Mouse (Mus musculus): ENCODE measurements around the gene Calm1. TPM values are rescaled to one million over a fixed set of nuclear protein-coding genes. Genes with fewer than 3 reads are reported as not detected.

Calm1 gene
- total and polyA plus RNA-seq, 3 experiments = 450 to 750 (median 627) TPM

GRCm38 (mm10) chr12:100239807-100240206 is 40.6 kb downstream of the Calm1 start:
- Histone ChIP-seq H3K27ac (ENCODE audit: insufficient read depth, low read depth) (no peak overlapping the region), H3K79me2 (replicated peaks; ENCODE audit: control insufficient read depth, extremely low read depth, insufficient read depth, poor library complexity, severe bottlenecking) (no peaks in the 10 kb centered on the region), H3K36me3 (replicated peaks in 1 of 2; ENCODE audit: control insufficient read depth in 1 of 2, insufficient read depth in 1 of 2, low read length in 1 of 2) (no peaks in the 10 kb centered on the region), H3K4me2 (ENCODE audit: insufficient read depth, low read depth, poor library complexity, severe bottlenecking) (no peak overlapping the region), H3K9me3 (replicated peaks; ENCODE audit: low read length) (no peaks in the 10 kb centered on the region), H3K4me1 (ENCODE audit: control insufficient read depth in 1 of 2, insufficient read depth in 2 of 2) (peaks cover 18 to 21% of the 10 kb centered on the region in 2 experiments), H3K27me3 (replicated peaks) (no peaks in the 10 kb centered on the region), H3K4me3 (replicated peaks in 1 of 3; ENCODE audit: low read depth in 2 of 3, low read length in 2 of 3, poor library complexity in 1 of 3) (no peak overlapping the region), H3K9ac (ENCODE audit: insufficient read depth, low read depth) (no peak overlapping the region)
- dilution Hi-C loops (cut with MboI; ENCODE audit: extremely low pct_ligation_motif_present, extremely low pct_unique_long_range_greater_than_20kb, low sequenced_read_pairs) = no loop called here
- DNase-seq (ENCODE audit: extremely low read depth) = no peak
- TF ChIP-seq MYC (IDR thresholded peaks at IDR 0.05; ENCODE audit: low read depth, low read length) (no peak), MAFK (IDR thresholded peaks at IDR 0.05; ENCODE audit: insufficient replicate concordance, low read length) (no peak), POLR2AphosphoS2 (IDR thresholded peaks at IDR 0.05; ENCODE audit: low read depth, low read length) (no peak), POLR2A (IDR thresholded peaks at IDR 0.05; ENCODE audit: low read depth, low read length) (no peak)
- in situ Hi-C loops (cut with MboI; ENCODE audit: low pct_ligation_motif_present, low pct_unique_long_range_greater_than_20kb, low sequenced_read_pairs) = no loop called here

- H3K4me2 ChIP-seq (ENCODE audit: insufficient read depth, low read depth, poor library complexity, severe bottlenecking) = no peak overlapping the region
- H3K27me3 ChIP-seq (replicated peaks) = no peaks in the 10 kb centered on the region
These were observed 42.9 kb downstream of the Calm1 start for GRCm38 (mm10) chr12:100241911-100242796.

GRCm38 (mm10) chr12:100244580-100244979 is 45.3 kb downstream of the Calm1 start:
- no peak overlapping the region for H3K4me3 ChIP-seq (replicated peaks in 1 of 3; ENCODE audit: low read depth in 2 of 3, low read length in 2 of 3, poor library complexity in 1 of 3)
- H3K9me3 ChIP-seq (replicated peaks; ENCODE audit: low read length) = no peaks in the 10 kb centered on the region
- H3K27me3 ChIP-seq (replicated peaks) = no peaks in the 10 kb centered on the region
- dilution Hi-C loops (cut with MboI; ENCODE audit: extremely low pct_ligation_motif_present, extremely low pct_unique_long_range_greater_than_20kb, low sequenced_read_pairs) = no loop called here
- TF ChIP-seq SMC3 (IDR thresholded peaks at IDR 0.05; ENCODE audit: low read depth, low read length) (no peak), ZC3H11A (IDR thresholded peaks at IDR 0.05; ENCODE audit: low read depth, low read length) (no peak), USF1 (IDR thresholded peaks at IDR 0.05; ENCODE audit: low read depth, low read length) (no peak), ZMIZ1 (IDR thresholded peaks at IDR 0.05; ENCODE audit: low read depth, low read length) (no peak), MAX (IDR thresholded peaks at IDR 0.05; ENCODE audit: low read length) (no peak), E2F4 (IDR thresholded peaks at IDR 0.05; ENCODE audit: insufficient replicate concordance, low read depth, low read length) (no peak), ELF1 (IDR thresholded peaks at IDR 0.05; ENCODE audit: low read depth, low read length) (no peak), NRF1 (IDR thresholded peaks at IDR 0.05; ENCODE audit: low read depth, low read length) (no peak), CTCF (conservative IDR thresholded peaks at IDR 0.05 in 1 of 2, IDR thresholded peaks at IDR 0.05 in 1 of 2; ENCODE audit: low read depth in 2 of 2, low read length in 2 of 2) (no peak), JUND (conservative IDR thresholded peaks at IDR 0.05; ENCODE audit: low read depth, low read length) (no peak), KAT2A (IDR thresholded peaks at IDR 0.05; ENCODE audit: insufficient replicate concordance, low read length) (no peak), IRF4 (IDR thresholded peaks at IDR 0.05; ENCODE audit: low read depth, low read length) (no peak), SIN3A (IDR thresholded peaks at IDR 0.05; ENCODE audit: low read length) (no peak), ETS1 (conservative IDR thresholded peaks at IDR 0.05; ENCODE audit: low read depth, low read length) (no peak)
- H3K4me1 ChIP-seq (ENCODE audit: control insufficient read depth in 1 of 2, insufficient read depth in 2 of 2) = peaks cover 5 to 6% of the 10 kb centered on the region in 2 experiments; a peak in 3 of 4 replicates
- H3K79me2 ChIP-seq (replicated peaks; ENCODE audit: control insufficient read depth, extremely low read depth, insufficient read depth, poor library complexity, severe bottlenecking) = no peaks in the 10 kb centered on the region
- no peaks in the 10 kb centered on the region for H3K36me3 ChIP-seq (replicated peaks in 1 of 2; ENCODE audit: control insufficient read depth in 1 of 2, insufficient read depth in 1 of 2, low read length in 1 of 2)
- no peak for DNase-seq (ENCODE audit: extremely low read depth)
- H3K9ac ChIP-seq (ENCODE audit: insufficient read depth, low read depth) = no peak overlapping the region
- in situ Hi-C loops (cut with MboI; ENCODE audit: low pct_ligation_motif_present, low pct_unique_long_range_greater_than_20kb, low sequenced_read_pairs) = no loop called here
- H3K27ac ChIP-seq (ENCODE audit: insufficient read depth, low read depth) = no peak overlapping the region
- no peak overlapping the region for H3K4me2 ChIP-seq (ENCODE audit: insufficient read depth, low read depth, poor library complexity, severe bottlenecking)

More at GRCm38 (mm10) chr12:100241911-100242796, 42.9 kb downstream of the Calm1 start:
- no peaks in the 10 kb centered on the region for H3K79me2 ChIP-seq (replicated peaks; ENCODE audit: control insufficient read depth, extremely low read depth, insufficient read depth, poor library complexity, severe bottlenecking)
- H3K27ac ChIP-seq (ENCODE audit: insufficient read depth, low read depth) = no peak overlapping the region
- TF ChIP-seq NRF1 (IDR thresholded peaks at IDR 0.05; ENCODE audit: low read depth, low read length) (no peak), SMC3 (IDR thresholded peaks at IDR 0.05; ENCODE audit: low read depth, low read length) (no peak), EP300 (IDR thresholded peaks at IDR 0.05; ENCODE audit: low read length) (no peak), ELF1 (IDR thresholded peaks at IDR 0.05; ENCODE audit: low read depth, low read length) (no peak), BHLHE40 (IDR thresholded peaks at IDR 0.05; ENCODE audit: low read depth, low read length) (no peak), HCFC1 (IDR thresholded peaks at IDR 0.05; ENCODE audit: low read depth, low read length) (no peak), MAZ (IDR thresholded peaks at IDR 0.05; ENCODE audit: low read depth, low read length) (no peak), USF1 (IDR thresholded peaks at IDR 0.05; ENCODE audit: low read depth, low read length) (no peak), ZC3H11A (IDR thresholded peaks at IDR 0.05; ENCODE audit: low read depth, low read length) (no peak), MXI1 (IDR thresholded peaks at IDR 0.05; ENCODE audit: low read depth, low read length) (no peak), GABPA (IDR thresholded peaks at IDR 0.05; ENCODE audit: insufficient replicate concordance, low read depth, low read length) (no peak), MAX (IDR thresholded peaks at IDR 0.05; ENCODE audit: low read length) (no peak), TBP (conservative IDR thresholded peaks at IDR 0.05; ENCODE audit: low read depth, low read length) (no peak), IRF4 (IDR thresholded peaks at IDR 0.05; ENCODE audit: low read depth, low read length) (no peak), ZMIZ1 (IDR thresholded peaks at IDR 0.05; ENCODE audit: low read depth, low read length) (no peak), E2F4 (IDR thresholded peaks at IDR 0.05; ENCODE audit: insufficient replicate concordance, low read depth, low read length) (no peak)
- peaks cover 12 to 14% of the 10 kb centered on the region in 2 experiments for H3K4me1 ChIP-seq (ENCODE audit: control insufficient read depth in 1 of 2, insufficient read depth in 2 of 2)
- in situ Hi-C loops (cut with MboI; ENCODE audit: low pct_ligation_motif_present, low pct_unique_long_range_greater_than_20kb, low sequenced_read_pairs) (no loop called here), dilution Hi-C loops (cut with MboI; ENCODE audit: extremely low pct_ligation_motif_present, extremely low pct_unique_long_range_greater_than_20kb, low sequenced_read_pairs) (no loop called here)
- H3K9ac ChIP-seq (ENCODE audit: insufficient read depth, low read depth) = no peak overlapping the region
- H3K9me3 ChIP-seq (replicated peaks; ENCODE audit: low read length) = no peaks in the 10 kb centered on the region
- H3K36me3 ChIP-seq (replicated peaks in 1 of 2; ENCODE audit: control insufficient read depth in 1 of 2, insufficient read depth in 1 of 2, low read length in 1 of 2) = no peaks in the 10 kb centered on the region
- DNase-seq (ENCODE audit: extremely low read depth) = no peak
- no peak overlapping the region for H3K4me3 ChIP-seq (replicated peaks in 1 of 3; ENCODE audit: low read depth in 2 of 3, low read length in 2 of 3, poor library complexity in 1 of 3)
